Mouse (Mus musculus): ENCODE results near the gene Izumo1r. TPM values are rescaled to one million over a fixed set of nuclear protein-coding genes. Genes with fewer than 3 reads are reported as not detected.

The Izumo1r gene
- polyA plus RNA-seq, 1 experiment from 2014 or later = not detected

DNA sequence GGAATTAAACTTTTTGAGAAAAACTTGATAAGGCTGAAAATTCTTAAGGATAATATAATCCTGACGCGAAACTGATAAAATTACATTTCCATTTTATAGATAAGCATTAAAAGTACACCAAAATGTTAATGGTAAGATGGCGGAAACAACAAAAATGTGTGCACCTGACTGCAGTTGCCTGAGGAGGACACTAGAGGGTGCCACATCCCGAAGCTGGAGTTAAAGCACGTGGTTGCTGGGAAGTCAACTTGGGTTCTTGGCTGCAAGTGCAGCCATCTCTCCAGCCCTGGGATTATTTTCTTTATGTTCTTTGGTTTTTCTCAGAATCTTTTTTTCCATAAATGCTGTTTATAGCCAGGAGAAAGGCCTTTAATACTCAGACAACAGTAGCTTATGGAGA lies 57.3 kb downstream of the Izumo1r start:
- H3K36me3 ChIP-seq (ENCODE audit: control insufficient read depth, insufficient read depth) = no peaks in the 10 kb centered on the region
- no peak overlapping the region for H3K4me3 ChIP-seq (ENCODE audit: low read depth, low read length)
- no peaks in the 10 kb centered on the region for H3K27me3 ChIP-seq (ENCODE audit: control insufficient read depth, insufficient read depth, low read depth, low read length)
- no peak for ATAC-seq (ENCODE audit: low read depth)
- no peak overlapping the region for H3K27ac ChIP-seq (ENCODE audit: low read length)
- H3K9ac ChIP-seq (ENCODE audit: low read depth, low read length) = no peak overlapping the region
- no peaks in the 10 kb centered on the region for H3K4me1 ChIP-seq (ENCODE audit: control insufficient read depth, low read depth, low read length)
- WGBS (ENCODE audit: insufficient replicate concordance) = 45% methylated on average over 5 of the region's 5 CpGs
- H3K4me2 ChIP-seq (ENCODE audit: low read depth, low read length) = no peak overlapping the region
- no peaks in the 10 kb centered on the region for H3K9me3 ChIP-seq (replicated peaks; ENCODE audit: control insufficient read depth, low read length)

DNA sequence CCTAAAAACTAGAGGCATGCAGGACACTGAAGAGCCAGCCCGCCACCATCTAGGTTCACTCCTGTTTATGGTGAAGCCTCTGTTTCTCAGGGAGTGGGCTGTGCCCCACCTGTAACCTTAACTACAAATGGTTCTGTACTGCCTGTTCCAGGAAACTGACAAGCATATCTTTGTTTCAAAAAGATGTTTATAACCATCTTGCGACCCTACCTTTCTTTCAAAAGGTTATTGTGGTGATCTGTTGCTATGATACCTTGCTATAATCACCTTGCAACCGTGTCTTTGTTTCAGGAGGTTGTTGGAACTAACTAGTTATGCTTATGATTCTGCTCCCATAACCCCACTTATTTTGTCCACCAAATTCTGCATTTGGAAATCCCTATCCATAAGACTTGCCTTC lies 59.8 kb downstream of the Izumo1r start:
- WGBS (ENCODE audit: insufficient replicate concordance) = 75% methylated on average over 3 of the region's 3 CpGs
- Histone ChIP-seq H3K9ac (ENCODE audit: low read depth, low read length) (no peak overlapping the region), H3K4me1 (ENCODE audit: control insufficient read depth, low read depth, low read length) (no peaks in the 10 kb centered on the region), H3K27ac (ENCODE audit: low read length) (no peak overlapping the region), H3K4me2 (ENCODE audit: low read depth, low read length) (no peak overlapping the region), H3K9me3 (replicated peaks; ENCODE audit: control insufficient read depth, low read length) (no peaks in the 10 kb centered on the region), H3K36me3 (ENCODE audit: control insufficient read depth, insufficient read depth) (no peaks in the 10 kb centered on the region), H3K27me3 (ENCODE audit: control insufficient read depth, insufficient read depth, low read depth, low read length) (no peaks in the 10 kb centered on the region), H3K4me3 (ENCODE audit: low read depth, low read length) (no peak overlapping the region)
- no peak for ATAC-seq (ENCODE audit: low read depth)

DNA sequence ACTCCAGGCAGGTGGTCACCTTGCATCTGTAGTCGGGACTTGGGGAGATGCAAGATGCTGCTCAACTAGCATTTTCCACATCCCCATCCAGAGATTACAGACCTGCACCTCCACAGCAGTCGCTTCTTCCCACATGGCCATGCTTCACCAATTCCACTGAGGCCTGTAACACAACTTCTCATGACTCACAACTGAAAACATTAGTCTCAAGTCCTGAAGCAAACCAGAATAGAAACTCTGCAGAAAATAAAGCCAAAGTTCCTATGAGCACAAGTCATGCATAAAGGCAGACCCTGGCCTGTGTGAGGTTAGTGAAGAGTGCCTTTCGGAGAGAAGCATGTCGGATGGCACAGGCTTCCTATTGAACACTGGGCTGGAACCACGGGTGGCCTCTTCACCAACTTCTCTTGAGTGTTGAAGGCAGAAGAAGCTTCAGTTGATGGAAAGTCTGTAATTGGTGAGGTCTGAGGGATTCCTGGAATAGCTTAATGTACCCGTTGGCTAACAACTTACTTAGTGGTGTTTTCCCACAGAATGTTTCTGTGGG lies 60.4 kb downstream of the Izumo1r start:
- Histone ChIP-seq H3K4me1 (ENCODE audit: control insufficient read depth, low read depth, low read length) (no peaks in the 10 kb centered on the region), H3K9ac (ENCODE audit: low read depth, low read length) (no peak overlapping the region), H3K36me3 (ENCODE audit: control insufficient read depth, insufficient read depth) (no peaks in the 10 kb centered on the region), H3K27ac (ENCODE audit: low read length) (no peak overlapping the region), H3K9me3 (replicated peaks; ENCODE audit: control insufficient read depth, low read length) (no peaks in the 10 kb centered on the region), H3K4me2 (ENCODE audit: low read depth, low read length) (no peak overlapping the region), H3K4me3 (ENCODE audit: low read depth, low read length) (no peak overlapping the region), H3K27me3 (ENCODE audit: control insufficient read depth, insufficient read depth, low read depth, low read length) (no peaks in the 10 kb centered on the region)
- ATAC-seq (ENCODE audit: low read depth) = no peak
- WGBS (ENCODE audit: insufficient replicate concordance) = 78% methylated on average over 6 of the region's 6 CpGs

DNA sequence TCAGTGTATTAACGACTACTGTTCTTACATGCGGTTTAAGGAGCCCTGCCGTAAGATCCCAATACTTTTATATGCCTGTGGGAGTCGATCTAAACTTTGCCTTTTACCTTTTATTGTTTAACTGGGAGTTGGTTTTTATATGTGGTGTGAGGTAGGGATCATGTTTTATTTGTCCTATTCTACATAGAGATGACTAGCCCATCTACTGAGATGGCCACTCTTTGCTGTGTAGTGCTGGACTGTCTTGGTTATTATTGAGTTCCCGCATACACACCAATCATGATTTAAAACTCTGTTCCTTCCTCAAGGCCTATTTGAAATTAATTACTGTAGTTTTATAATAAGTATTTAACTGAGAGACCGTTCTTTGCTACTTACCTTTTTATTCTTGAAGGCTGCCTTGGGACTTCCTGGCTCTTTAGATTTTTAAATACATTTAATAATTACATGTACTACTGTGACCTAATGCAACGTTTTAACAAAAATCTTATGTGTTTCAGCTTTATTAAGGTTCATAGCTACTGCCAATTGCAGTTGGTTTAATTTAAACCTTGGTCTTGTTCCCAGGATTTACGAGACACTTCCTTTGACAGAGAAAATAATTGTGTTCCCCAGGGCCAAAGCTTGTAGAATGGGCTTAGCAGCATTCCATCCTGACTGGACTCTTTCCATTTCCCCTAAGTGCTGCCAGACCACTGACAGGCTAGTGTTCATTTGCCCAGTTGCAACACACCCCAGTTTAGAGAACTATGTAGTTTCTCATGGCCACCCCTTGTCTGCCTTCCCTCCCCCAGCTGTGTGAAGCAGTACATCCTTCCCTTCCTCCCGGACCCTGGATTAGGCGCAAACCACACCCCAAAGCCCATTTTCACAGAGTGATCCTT lies 61.6 kb downstream of the Izumo1r start:
- no peak for ATAC-seq (ENCODE audit: low read depth)
- WGBS (ENCODE audit: insufficient replicate concordance) = 71% methylated on average over 10 of the region's 10 CpGs

DNA sequence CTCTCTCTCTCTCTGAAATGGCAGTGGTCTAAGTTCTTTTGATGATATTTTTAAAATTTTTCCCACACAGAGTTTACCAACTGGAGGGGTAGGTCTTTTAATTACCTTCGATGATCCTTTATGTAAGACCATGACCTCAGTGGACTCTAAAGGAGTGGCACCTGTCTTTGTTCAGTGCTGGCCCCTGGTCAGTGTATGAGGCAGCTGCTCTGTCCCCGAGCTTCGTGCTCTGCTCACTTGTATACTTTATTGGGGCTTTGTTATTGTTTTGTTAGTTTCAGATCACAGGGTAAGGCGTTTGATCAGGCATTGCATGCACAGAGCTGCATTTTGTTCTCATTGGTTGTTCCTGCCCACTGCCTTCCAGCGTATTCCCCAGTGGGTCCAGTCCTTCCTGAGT lies 63.8 kb downstream of the Izumo1r start:
- WGBS (ENCODE audit: insufficient replicate concordance) = 80% methylated on average over 5 of the region's 5 CpGs
- H3K27me3 ChIP-seq (ENCODE audit: control insufficient read depth, insufficient read depth, low read depth, low read length) = no peaks in the 10 kb centered on the region
- H3K9me3 ChIP-seq (replicated peaks; ENCODE audit: control insufficient read depth, low read length) = no peaks in the 10 kb centered on the region
- H3K36me3 ChIP-seq (ENCODE audit: control insufficient read depth, insufficient read depth) = peaks cover 7% of the 10 kb centered on the region
- no peak overlapping the region for H3K27ac ChIP-seq (ENCODE audit: low read length)
- no peak overlapping the region for H3K9ac ChIP-seq (ENCODE audit: low read depth, low read length)
- H3K4me2 ChIP-seq (ENCODE audit: low read depth, low read length) = no peak overlapping the region
- H3K4me3 ChIP-seq (ENCODE audit: low read depth, low read length) = no peak overlapping the region
- H3K4me1 ChIP-seq (ENCODE audit: control insufficient read depth, low read depth, low read length) = no peaks in the 10 kb centered on the region
- no peak for ATAC-seq (ENCODE audit: low read depth)

More for the DNA sequence above, 61.6 kb downstream of the Izumo1r start:
- Histone ChIP-seq H3K27me3 (ENCODE audit: control insufficient read depth, insufficient read depth, low read depth, low read length) (no peaks in the 10 kb centered on the region), H3K27ac (ENCODE audit: low read length) (no peak overlapping the region), H3K4me1 (ENCODE audit: control insufficient read depth, low read depth, low read length) (no peaks in the 10 kb centered on the region), H3K9ac (ENCODE audit: low read depth, low read length) (no peak overlapping the region), H3K4me2 (ENCODE audit: low read depth, low read length) (no peak overlapping the region), H3K4me3 (ENCODE audit: low read depth, low read length) (no peak overlapping the region), H3K36me3 (ENCODE audit: control insufficient read depth, insufficient read depth) (no peaks in the 10 kb centered on the region), H3K9me3 (replicated peaks; ENCODE audit: control insufficient read depth, low read length) (no peaks in the 10 kb centered on the region)

DNA sequence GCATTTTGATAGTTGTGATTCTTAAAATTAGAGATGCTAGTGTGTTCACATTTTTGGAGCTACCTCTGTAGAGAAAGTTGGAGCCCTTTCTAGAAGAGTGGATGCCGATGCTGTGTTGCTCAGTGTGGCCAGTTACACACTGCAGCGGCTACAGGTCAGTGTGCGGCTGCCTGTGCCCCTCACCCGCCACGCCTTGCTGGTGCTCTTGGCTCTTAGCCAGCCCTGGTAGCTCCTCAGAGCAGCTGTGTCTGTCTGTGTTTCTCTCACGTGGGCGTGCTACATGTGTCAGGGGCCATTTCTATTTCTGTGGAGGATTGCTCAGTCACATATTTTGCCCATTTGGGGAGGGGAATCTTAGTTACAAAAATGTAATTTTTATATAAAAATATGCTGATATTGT lies 64.2 kb downstream of the Izumo1r start:
- ATAC-seq (ENCODE audit: low read depth) = no peak
- Histone ChIP-seq H3K4me3 (ENCODE audit: low read depth, low read length) (no peak overlapping the region), H3K9me3 (replicated peaks; ENCODE audit: control insufficient read depth, low read length) (no peaks in the 10 kb centered on the region), H3K9ac (ENCODE audit: low read depth, low read length) (no peak overlapping the region), H3K4me2 (ENCODE audit: low read depth, low read length) (no peak overlapping the region), H3K4me1 (ENCODE audit: control insufficient read depth, low read depth, low read length) (no peaks in the 10 kb centered on the region), H3K36me3 (ENCODE audit: control insufficient read depth, insufficient read depth) (peaks cover 7% of the 10 kb centered on the region), H3K27ac (ENCODE audit: low read length) (no peak overlapping the region), H3K27me3 (ENCODE audit: control insufficient read depth, insufficient read depth, low read depth, low read length) (no peaks in the 10 kb centered on the region)
- 75% methylated on average over 7 of the region's 7 CpGs for WGBS (ENCODE audit: insufficient replicate concordance)

Other genes with a start within 250 kb of the Izumo1r start
- 0.02 and 0.05 TPM in 2 replicates for gene Piwil4, start 163.2 kb downstream of the Izumo1r start, polyA plus RNA-seq (2015; fragmentation: Nextera tagmentation; extraction: Ambion mirVana)
- gene Fut4, start 151.6 kb downstream of the Izumo1r start, polyA plus RNA-seq (2015; fragmentation: Nextera tagmentation; extraction: Ambion mirVana) = 0.55 and 0.61 TPM in 2 replicates
- gene 1700012B09Rik, start 132.9 kb downstream of the Izumo1r start, polyA plus RNA-seq (2015; fragmentation: Nextera tagmentation; extraction: Ambion mirVana) = not detected in 2 replicates
- 10.1 and 11.6 TPM in 2 replicates for gene Mre11a, start 119.3 kb downstream of the Izumo1r start, polyA plus RNA-seq (2015; fragmentation: Nextera tagmentation; extraction: Ambion mirVana)
- 18.9 and 21.0 TPM in 2 replicates for gene Ankrd49, start 119.1 kb downstream of the Izumo1r start, polyA plus RNA-seq (2015; fragmentation: Nextera tagmentation; extraction: Ambion mirVana)
- 0.04 TPM in 1 of 2 replicates, not detected in the other for gene Gpr83, start 43.7 kb downstream of the Izumo1r start, polyA plus RNA-seq (2015; fragmentation: Nextera tagmentation; extraction: Ambion mirVana)
- gene Panx1, start 141.5 kb upstream of the Izumo1r start, polyA plus RNA-seq (2015; fragmentation: Nextera tagmentation; extraction: Ambion mirVana) = 2.9 and 3.3 TPM in 2 replicates
- not detected in 2 replicates for gene Hephl1, start 208.2 kb upstream of the Izumo1r start, polyA plus RNA-seq (2015; fragmentation: Nextera tagmentation; extraction: Ambion mirVana)

All from liver, embryonic 16.5 days (tissue).